Mouse (Mus musculus) G1E-ER4 (cell line): ENCODE results near the gene Borcs6. TPM values are rescaled to one million over a fixed set of nuclear protein-coding genes. Genes with fewer than 3 reads are reported as not detected.

Experiments used
- GATA1 ChIP-seq: IDR thresholded peaks from one replicate; pipeline ENCODE4 v1.8.0; 2012; ENCODE audit warnings: low read length, inconsistent platforms
- polyA plus RNA-seq: library from polyadenylated mRNA; stranded (reverse); fragments of >175 nt; gene quantifications from 2 replicates; pipeline ENCODE4 v1.2.3, GENCODE M21; 2012

Borcs6 gene
- polyA plus RNA-seq, 1 experiment, result 25.2 TPM

DNA sequence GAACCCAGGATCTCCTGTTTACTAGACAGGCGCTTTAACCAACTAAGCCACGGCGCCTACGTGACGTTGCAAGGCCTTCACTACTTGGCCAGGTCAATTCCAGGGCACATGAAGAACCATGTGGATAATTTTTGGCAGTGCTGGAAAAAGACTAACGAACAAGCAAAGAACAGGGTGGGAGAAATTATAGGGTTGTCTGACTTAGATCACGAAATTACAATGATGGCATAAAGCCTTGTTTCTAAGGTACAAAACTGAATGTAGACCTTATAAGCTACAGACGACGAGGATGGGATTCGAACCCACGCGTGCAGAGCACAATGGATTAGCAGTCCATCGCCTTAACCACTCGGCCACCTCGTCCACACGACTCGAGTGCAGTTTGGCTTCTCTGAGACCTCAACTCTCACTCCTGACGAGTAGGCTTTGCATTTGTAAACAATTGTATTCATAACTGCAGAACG, 3.3 kb downstream of the Borcs6 start:
- TF ChIP-seq GATA1, result no peak

DNA sequence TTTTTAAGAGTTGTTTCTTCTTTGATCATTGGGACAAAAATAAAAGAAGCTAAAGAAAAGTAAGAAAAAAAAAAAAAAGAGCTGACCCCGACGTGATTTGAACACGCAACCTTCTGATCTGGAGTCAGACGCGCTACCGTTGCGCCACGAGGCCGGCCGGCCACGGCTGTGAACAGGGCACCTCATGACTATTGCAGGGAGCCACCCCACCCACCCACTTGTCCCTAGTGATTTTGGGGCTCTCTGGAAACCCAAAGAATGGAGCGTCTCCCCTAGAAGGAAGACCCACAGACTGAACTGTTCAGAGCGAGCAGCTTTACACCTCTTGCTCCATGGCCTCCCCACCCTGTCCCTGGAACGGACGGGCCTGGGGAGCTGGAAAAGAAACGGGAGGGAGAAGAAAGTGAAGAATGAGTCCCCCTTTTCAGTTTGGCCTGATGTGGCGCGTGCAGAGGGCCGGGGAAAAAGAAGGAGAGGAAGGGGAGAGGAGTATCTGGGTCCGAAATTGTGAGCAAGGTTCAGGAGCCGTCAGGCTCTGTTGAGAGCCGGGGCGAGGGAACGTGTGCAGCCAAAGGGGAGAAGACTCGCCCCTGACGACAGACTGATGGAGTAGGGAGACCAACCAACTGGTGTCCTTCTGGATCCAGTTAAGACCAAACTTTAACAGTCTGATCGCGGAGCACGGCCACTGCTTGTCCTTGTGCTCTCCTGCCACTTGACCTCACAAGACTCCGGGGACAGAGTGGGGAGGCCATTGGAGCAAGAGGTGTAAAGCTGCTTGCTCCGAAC, 4.1 kb downstream of the Borcs6 start:
- TF ChIP-seq GATA1, result no peak

DNA sequence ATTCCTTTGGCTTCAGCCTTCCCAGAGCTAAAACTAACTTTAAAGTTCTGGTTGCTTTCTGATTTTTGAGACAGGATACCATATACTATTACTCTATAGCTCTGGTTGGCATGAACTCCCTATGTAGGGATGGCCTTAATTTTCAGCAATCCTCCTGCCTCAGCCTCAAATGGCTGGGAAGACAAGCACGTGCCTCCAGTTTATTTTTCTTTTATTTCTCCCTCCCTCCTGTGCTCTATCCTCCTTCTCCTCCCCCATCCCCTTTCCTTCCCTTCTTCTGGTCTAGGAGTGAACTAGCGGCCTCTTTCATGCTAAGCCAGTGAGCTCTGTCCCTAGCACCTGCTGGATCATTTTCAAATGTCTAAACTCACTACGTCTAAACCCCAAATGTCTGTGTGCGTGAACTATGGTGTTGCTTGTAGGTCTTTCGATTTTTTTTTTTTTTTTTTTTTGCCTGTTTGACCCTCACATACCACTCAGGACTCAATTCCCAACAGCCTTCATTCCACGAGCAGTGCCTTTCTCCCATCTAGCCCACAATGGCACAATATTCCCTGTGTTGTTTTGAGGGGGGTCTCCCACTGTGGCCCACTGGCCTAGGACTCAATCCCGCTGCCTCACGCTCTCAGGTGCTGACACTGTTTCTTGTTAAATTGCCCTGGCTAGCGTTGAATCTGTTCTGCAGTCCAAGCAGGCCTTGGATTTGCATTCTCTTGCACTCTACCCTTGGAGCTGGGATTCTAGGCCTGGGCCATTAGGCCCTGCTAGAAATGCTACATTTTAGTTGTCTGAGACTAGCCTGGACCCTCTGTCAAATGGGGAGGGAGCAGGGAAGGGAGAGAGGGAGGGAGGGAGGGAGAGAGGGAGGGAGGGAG, 5.0 kb downstream of the Borcs6 start:
- TF ChIP-seq GATA1, result no peak

DNA sequence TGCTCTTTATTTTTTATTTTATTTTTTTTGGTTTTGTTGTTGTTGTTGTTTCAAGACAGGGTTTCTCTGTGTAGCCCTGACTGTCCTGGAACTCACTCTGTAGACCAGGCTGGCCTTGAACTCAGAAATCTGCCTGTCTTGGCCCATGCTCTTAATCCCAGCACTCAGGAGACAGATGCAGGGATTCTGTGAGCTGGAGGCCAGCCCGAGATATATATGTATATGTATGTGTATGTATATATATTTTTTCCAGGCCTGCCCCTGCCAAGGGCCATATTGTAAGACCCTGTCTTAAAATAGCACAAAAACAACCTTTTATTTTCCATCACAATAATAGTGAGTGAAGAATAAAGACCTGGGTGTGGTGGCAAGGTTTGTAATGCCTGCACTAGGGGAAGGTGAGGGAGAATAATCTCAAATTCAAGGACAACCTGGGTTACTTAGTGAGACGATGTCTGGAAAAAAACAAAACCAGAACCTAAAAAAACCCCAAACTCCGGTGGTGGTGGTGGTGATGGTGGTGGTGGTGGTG, 5.9 kb downstream of the Borcs6 start:
- no peak for TF ChIP-seq GATA1

DNA sequence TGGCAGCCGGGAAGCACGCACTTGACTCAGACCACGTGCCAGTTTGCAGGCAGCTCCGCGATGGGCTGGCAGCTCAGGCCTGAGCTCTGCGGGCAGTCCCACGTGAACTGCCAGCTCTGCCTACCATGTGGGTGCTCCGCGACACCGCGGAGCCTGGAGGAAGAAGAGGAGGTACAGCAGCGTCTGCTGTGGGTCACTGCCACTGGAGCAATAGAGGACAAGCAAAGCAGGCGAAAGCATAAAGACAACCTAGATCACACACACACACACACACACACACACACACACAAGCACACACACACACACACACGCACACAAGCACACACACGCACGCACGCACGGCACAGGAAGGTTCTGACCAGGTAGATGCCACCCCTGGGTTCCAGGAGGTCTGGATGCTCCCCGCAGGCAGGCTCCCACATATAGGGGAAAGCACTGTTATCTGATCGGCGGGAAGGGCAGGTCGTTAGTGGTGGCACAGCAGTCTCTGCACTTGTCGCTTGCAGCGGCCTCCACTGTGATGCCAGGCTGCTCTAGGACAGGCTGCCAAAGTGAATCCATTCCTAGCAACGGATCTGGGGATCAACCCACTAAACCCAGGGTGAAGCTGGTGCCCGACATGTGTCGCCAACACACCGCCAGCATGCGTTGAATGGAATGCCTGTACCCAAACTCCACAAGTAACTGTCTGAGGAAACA, 6.8 kb downstream of the Borcs6 start:
- TF ChIP-seq GATA1, result peak; percentile 53

DNA sequence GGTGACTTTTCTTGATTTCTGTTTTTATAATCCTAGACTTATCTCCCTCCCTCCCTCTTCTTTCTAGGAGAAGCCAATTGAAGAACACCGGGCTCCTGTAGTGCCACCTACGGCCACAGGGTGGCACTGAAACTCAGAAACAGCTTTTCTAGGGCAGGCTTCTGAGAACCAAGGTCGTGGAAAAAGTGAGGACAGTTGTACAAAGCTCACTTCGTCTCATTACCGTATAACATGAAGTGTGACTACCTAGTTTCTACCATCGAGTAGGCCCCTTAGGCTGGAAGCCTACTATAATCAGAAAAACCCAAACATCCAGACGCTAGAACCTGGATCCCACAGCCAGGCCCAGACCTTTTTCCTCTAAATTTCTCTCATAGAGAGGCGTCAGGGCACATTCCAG, 7.4 kb downstream of the Borcs6 start:
- TF ChIP-seq GATA1, result no peak

DNA sequence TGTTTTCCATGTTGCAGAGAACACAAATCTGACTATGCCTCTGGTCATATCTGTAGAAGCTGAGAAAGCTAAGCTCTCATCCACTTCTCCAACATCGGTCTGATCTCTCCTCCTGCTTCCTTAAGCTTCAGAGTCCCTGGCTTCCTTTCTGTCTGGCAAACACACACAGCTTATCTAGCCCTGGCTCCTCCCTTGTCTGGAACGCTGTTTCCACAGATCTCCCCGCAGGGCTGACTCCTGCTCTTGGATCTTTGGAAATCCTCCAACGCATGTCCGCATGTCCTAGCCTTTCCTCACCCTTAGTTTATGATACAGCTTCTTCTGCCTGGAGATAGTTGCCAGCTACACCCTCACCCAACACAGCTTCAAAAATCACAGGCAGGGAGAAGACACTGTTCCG, 8.1 kb downstream of the Borcs6 start:
- TF ChIP-seq GATA1, result no peak

DNA sequence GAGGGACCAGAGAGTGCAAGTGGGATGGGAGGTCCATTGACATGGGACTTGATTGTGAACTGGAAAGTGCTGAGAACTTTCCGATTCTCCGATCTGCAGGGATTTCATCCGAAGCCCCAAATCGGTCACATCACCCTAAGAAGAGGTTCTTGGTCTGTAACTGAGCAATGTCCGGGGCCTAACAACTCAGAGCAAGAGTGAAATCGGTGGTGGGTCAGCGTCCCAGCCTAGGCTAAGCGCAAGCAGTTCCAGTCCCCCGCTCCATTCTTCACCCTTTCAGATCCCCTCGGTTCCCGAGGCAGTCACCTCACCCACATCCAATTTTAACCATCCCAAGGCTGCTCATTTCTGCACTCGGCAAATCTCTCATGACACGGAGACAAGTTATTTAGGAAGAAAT, 10.6 kb downstream of the Borcs6 start:
- no peak for TF ChIP-seq GATA1

DNA sequence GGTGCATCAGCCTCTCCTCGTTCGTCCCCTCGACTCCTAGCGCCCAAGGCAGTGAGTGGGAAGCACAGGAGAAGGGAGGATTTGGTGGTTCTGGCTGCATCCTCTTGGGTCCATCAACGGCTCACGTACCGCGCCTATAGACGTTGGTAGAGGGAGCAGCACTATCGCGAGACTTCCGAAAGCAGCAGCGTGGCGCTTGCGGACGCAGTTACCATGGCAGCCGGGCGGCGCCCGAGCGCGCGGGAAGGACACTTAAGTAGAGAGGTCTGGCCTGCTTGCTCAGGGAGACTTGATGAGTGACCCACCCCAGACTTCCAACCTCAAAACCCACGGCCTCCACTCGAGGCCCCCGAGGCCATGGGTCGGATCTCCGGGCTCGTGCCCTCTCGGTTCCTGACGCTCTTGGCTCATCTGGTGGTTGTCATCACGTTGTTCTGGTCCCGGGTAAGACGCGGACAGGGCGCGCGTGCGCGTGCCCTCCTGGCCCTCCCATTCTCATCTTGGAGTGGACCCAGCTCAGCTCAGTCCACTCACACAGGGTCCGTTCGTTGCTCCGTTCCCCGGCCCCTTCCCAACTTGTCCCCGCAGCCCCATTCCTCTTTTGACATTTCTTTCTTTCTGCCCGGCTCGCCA, 11.2 kb downstream of the Borcs6 start, which contains the start of gene Tmem107:
Tmem107 (plus strand) TSS at position 217 of the 633 bp plus-strand sequence.
- no peak for TF ChIP-seq GATA1

DNA sequence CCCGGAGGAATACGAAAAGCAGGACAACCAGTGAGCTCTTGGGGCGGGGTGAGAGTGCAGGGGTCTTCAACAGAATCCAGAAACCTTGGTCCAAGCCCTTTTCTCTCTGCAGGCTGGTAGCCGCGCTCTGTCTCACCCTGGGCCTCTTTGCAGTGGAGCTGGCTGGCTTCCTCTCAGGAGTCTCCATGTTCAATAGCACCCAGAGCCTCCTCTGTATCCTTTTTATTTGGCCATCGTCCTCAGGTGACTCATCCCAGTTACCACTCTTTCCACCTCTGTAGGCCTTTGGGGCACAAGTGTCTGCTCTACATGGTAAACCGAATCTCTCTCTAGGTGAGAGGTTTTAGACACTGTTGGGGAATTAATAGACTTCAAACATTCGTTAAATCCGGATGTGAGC, 11.7 kb downstream of the Borcs6 start:
- TF ChIP-seq GATA1, result no peak

DNA sequence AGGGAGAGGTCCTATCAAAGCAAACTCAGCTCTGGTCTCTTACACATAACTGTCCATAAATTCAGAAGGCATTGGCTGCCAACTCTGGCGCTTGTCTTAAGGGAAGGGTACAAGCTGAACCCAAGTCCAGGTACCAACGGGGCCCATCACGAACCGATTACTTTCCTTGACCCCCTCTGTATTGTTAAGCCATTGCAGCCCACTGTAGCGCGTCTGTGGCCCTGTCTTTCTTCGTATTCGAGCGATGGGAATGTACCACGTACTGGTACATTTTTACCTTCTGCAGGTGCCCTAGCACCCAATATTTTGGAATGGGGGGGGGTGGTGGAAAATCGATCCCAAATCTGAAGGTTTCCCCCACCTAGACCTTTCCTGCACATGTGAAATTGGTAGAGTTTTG, 12.7 kb downstream of the Borcs6 start:
- no peak for TF ChIP-seq GATA1

DNA sequence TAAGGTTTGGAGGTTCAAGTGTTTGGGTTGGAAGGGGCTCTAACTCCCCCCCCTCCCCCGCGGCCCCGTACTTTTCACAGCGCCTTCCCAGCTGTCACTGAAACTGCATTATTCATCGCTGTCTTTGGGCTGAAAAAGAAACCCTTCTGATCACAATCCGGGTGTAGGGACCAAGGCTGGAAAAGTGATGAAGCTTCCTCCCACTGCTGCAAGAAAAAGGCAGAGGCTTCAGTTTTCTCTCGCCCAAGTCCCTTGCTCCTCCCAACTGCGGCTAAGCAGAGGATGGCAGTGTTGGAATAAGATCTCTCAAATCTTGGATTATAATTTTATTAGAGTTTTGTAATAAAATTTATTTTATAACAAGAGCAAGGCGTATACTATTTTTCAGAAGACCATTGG, 13.1 kb downstream of the Borcs6 start:
- TF ChIP-seq GATA1, result no peak

DNA sequence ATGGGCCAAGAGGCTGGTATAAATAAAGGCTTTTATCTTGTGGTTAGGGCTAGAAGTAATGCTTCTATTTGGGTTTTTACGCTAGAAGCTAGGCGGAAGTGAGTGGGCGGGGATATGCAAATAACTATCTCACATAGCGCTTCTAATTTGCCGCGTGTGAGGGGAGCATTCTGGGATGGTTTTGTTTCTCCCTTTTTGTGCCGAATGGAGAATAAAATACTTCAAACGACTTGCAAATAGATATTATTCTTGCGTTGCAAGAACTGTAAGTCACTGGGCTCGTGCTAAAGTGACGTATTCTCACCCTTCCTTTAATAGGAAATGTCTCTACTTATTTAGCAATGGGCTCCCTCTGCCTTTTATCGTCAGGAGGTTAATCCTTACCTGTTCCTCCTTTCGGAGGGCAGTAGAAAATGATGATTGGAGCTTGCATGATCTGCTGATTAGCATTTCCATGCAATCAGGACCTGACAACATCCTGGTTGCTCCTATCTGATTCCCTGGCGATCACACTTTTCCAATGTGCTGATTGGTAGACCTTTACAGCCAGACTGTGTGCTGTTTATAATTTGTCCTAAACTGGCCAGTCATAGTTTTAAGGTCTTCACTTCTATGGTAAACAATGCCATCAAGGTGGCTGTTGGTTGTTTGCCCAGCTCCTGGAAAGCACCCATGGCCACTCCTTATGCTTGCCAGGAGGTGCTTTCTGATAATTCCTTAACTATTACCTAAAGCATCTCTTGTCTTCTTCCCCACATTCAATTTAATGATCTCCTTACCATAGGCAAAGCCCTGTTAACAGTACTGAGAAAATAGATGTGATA, 13.8 kb downstream of the Borcs6 start:
- peak; percentile 99 for TF ChIP-seq GATA1
